Mouse (Mus musculus): ENCODE data around the gene Cdkal1.

- TF ChIP-seq CTCF (IDR thresholded peaks at IDR 0.05; ENCODE audit: low read depth) (no peak), EP300 (IDR thresholded peaks at IDR 0.05; ENCODE audit: low read depth) (no peak)
These were observed 262.4 kb downstream of the Cdkal1 start for GRCm38 (mm10) chr13:29593096-29593495.

All from liver, embryonic 14.5 days (tissue).